Mouse (Mus musculus) megakaryocyte, embryonic 14.5 days (primary cell): ENCODE measurements around the gene Ntrk2.

Experiments
- FLI1 ChIP-seq: IDR thresholded peaks from 2 replicates; pipeline ENCODE4 v1.6.1; 2012; ENCODE audit warnings: low read length, inconsistent platforms, mixed read lengths
- GATA1 ChIP-seq: IDR thresholded peaks from 3 replicates; pipeline ENCODE4 v1.6.1; 2012; ENCODE audit warnings: mixed read lengths, low read length, inconsistent platforms, borderline replicate concordance

GRCm38 (mm10) chr13:58928668-58929436 lies 122.5 kb downstream of the Ntrk2 start:
- TF ChIP-seq GATA1 (no peak), FLI1 (no peak)
